Mouse (Mus musculus) ES-Bruce4 (cell line): ENCODE data around the gene Gnaq. TPM values are rescaled to one million over a fixed set of nuclear protein-coding genes. Genes with fewer than 3 reads are reported as not detected.

Experiments
- H3K27ac ChIP-seq: 2 replicates; pipeline ENCODE4 v1.5.1; 2012; ENCODE audit warnings: low read length, inconsistent platforms; ENCODE audit not compliant: insufficient read depth
- H3K27me3 ChIP-seq: 2 replicates; pipeline ENCODE4 v1.6.1; 2012; ENCODE audit warnings: mild to moderate bottlenecking, low read length, inconsistent platforms; ENCODE audit not compliant: control insufficient read depth, poor library complexity, insufficient read depth, severe bottlenecking
- H3K36me3 ChIP-seq: 2 replicates; pipeline ENCODE4 v1.6.1; 2012; ENCODE audit warnings: inconsistent platforms, mild to moderate bottlenecking, low read length, moderate library complexity; ENCODE audit not compliant: control insufficient read depth, poor library complexity, insufficient read depth, severe bottlenecking
- H3K4me1 ChIP-seq: one replicate; pipeline ENCODE4 v1.8.1; 2011; ENCODE audit warnings: low read length; ENCODE audit not compliant: control insufficient read depth, insufficient read depth
- H3K4me3 ChIP-seq: 2 replicates; pipeline ENCODE4 v1.5.1; 2011; ENCODE audit warnings: low read depth, mild to moderate bottlenecking, low read length
- H3K9ac ChIP-seq: 2 replicates; pipeline ENCODE4 v1.6.1; 2012; ENCODE audit warnings: low read depth, mild to moderate bottlenecking, inconsistent platforms; ENCODE audit not compliant: poor library complexity, severe bottlenecking
- H3K9me3 ChIP-seq: replicated peaks from 2 replicates; pipeline ENCODE4 v1.6.1; 2012; ENCODE audit warnings: mild to moderate bottlenecking, low read length, inconsistent platforms; ENCODE audit not compliant: control insufficient read depth, poor library complexity, insufficient read depth, severe bottlenecking
- CTCF ChIP-seq: IDR thresholded peaks from one replicate; pipeline ENCODE4 v1.8.1; 2011; ENCODE audit warnings: low read depth, low read length
- EP300 ChIP-seq: IDR thresholded peaks from 2 replicates; pipeline ENCODE4 v1.6.1; 2011; ENCODE audit warnings: low read depth, low read length; ENCODE audit not compliant: insufficient read depth
- POLR2A ChIP-seq: IDR thresholded peaks from one replicate; pipeline ENCODE4 v1.8.1; 2011; ENCODE audit warnings: low read length; ENCODE audit not compliant: insufficient read depth
- polyA plus RNA-seq: library from polyadenylated mRNA; stranded (reverse); fragments of >200 nt; gene quantifications from 2 replicates; pipeline ENCODE4 v1.2.4, GENCODE M21; 2011; ENCODE audit warnings: low read depth; ENCODE audit not compliant: missing spikeins, insufficient read depth, insufficient read length

The Gnaq gene
- polyA plus RNA-seq, 1 experiment: 37.7 TPM

- H3K4me3 ChIP-seq: no peak overlapping the region
- no peaks in the 10 kb centered on the region for H3K4me1 ChIP-seq
- H3K27me3 ChIP-seq: no peaks in the 10 kb centered on the region
- H3K27ac ChIP-seq: no peak overlapping the region
- no peak for TF ChIP-seq EP300
- no peak for TF ChIP-seq CTCF
- no peak for TF ChIP-seq POLR2A
- no peaks in the 10 kb centered on the region for H3K36me3 ChIP-seq
- H3K9me3 ChIP-seq: no peaks in the 10 kb centered on the region
- no peak overlapping the region for H3K9ac ChIP-seq
Observed at GRCm38 (mm10) chr19:16325911-16326310, 193.3 kb downstream of the Gnaq start.

GRCm38 (mm10) chr19:16327401-16328073, 194.9 kb downstream of the Gnaq start:
- no peak for TF ChIP-seq CTCF
- TF ChIP-seq EP300: no peak
- no peak for TF ChIP-seq POLR2A
- Histone ChIP-seq H3K4me1 (no peaks in the 10 kb centered on the region), H3K36me3 (no peaks in the 10 kb centered on the region), H3K4me3 (no peak overlapping the region), H3K9me3 (no peaks in the 10 kb centered on the region), H3K27me3 (no peaks in the 10 kb centered on the region), H3K27ac (no peak overlapping the region), H3K9ac (no peak overlapping the region)

- Histone ChIP-seq H3K4me3 (no peak overlapping the region), H3K27me3 (no peaks in the 10 kb centered on the region), H3K4me1 (no peaks in the 10 kb centered on the region), H3K27ac (no peak overlapping the region), H3K9ac (no peak overlapping the region), H3K9me3 (no peaks in the 10 kb centered on the region), H3K36me3 (no peaks in the 10 kb centered on the region)
- TF ChIP-seq CTCF (no peak), POLR2A (no peak), EP300 (no peak)
Observed at GRCm38 (mm10) chr19:16328074-16328850, 195.6 kb downstream of the Gnaq start.

- H3K4me3 ChIP-seq: no peak overlapping the region
- no peaks in the 10 kb centered on the region for H3K36me3 ChIP-seq
- no peak for TF ChIP-seq CTCF
- no peak for TF ChIP-seq EP300
- TF ChIP-seq POLR2A: no peak
- H3K9me3 ChIP-seq: no peaks in the 10 kb centered on the region
- H3K4me1 ChIP-seq: no peaks in the 10 kb centered on the region
- H3K27me3 ChIP-seq: no peaks in the 10 kb centered on the region
- no peak overlapping the region for H3K9ac ChIP-seq
- H3K27ac ChIP-seq: no peak overlapping the region
Observed at GRCm38 (mm10) chr19:16329056-16329455, 196.4 kb downstream of the Gnaq start.

GRCm38 (mm10) chr19:16329648-16330047, 197.0 kb downstream of the Gnaq start:
- Histone ChIP-seq H3K36me3 (no peaks in the 10 kb centered on the region), H3K27ac (no peak overlapping the region), H3K9ac (no peak overlapping the region), H3K4me3 (no peak overlapping the region), H3K4me1 (no peaks in the 10 kb centered on the region), H3K9me3 (no peaks in the 10 kb centered on the region), H3K27me3 (no peaks in the 10 kb centered on the region)
- TF ChIP-seq POLR2A (no peak), EP300 (no peak), CTCF (no peak)

GRCm38 (mm10) chr19:16330161-16330560, 197.5 kb downstream of the Gnaq start:
- TF ChIP-seq POLR2A (no peak), EP300 (no peak), CTCF (no peak)
- no peaks in the 10 kb centered on the region for H3K9me3 ChIP-seq
- H3K27ac ChIP-seq: no peak overlapping the region
- H3K36me3 ChIP-seq: no peaks in the 10 kb centered on the region
- no peak overlapping the region for H3K9ac ChIP-seq
- H3K4me3 ChIP-seq: no peak overlapping the region
- H3K27me3 ChIP-seq: no peaks in the 10 kb centered on the region
- H3K4me1 ChIP-seq: no peaks in the 10 kb centered on the region
